Mouse (Mus musculus) spleen, adult 2 months (tissue): Measurements from ENCODE around the gene Nup62. TPM values are rescaled to one million over a fixed set of nuclear protein-coding genes. Genes with fewer than 3 reads are reported as not detected.

Experiments
- DNase-seq, 2 experiments: peaks; one replicate each; pipeline versions ENCODE4 v3.0.0 to v3.0.0-alpha.2; 2012 to 2021; ENCODE audit warnings: low spot score in 2 of 2, low read depth in 1 of 2
- H3K27ac ChIP-seq: fragments of 200-500 bp; 2 replicates; pipeline ENCODE4 v1.5.1; 2012; ENCODE audit warnings: low read length, inconsistent platforms; ENCODE audit not compliant: insufficient read depth
- H3K27me3 ChIP-seq: fragments of 200-500 bp; 2 replicates; pipeline ENCODE4 v1.6.1; 2012; ENCODE audit warnings: mild to moderate bottlenecking, moderate library complexity, low read length, inconsistent platforms; ENCODE audit not compliant: control insufficient read depth, insufficient read depth
- H3K36me3 ChIP-seq: fragments of 200-500 bp; 2 replicates; pipeline ENCODE4 v1.6.1; 2012; ENCODE audit warnings: mild to moderate bottlenecking, low read length, inconsistent platforms; ENCODE audit not compliant: control insufficient read depth, insufficient read depth
- H3K4me1 ChIP-seq: fragments of 200-500 bp; 2 replicates; pipeline ENCODE4 v1.6.1; 2011; ENCODE audit warnings: inconsistent platforms; ENCODE audit not compliant: control insufficient read depth, insufficient read depth, insufficient read length
- H3K4me3 ChIP-seq: fragments of 200-500 bp; 2 replicates; pipeline ENCODE4 v1.5.1; 2011; ENCODE audit warnings: mild to moderate bottlenecking, inconsistent platforms; ENCODE audit not compliant: insufficient read depth, insufficient read length; ENCODE audit errors: extremely low read depth
- CTCF ChIP-seq: fragments of 200-500 bp; IDR thresholded peaks from 2 replicates; pipeline ENCODE4 v1.5.1; 2011; ENCODE audit warnings: mild to moderate bottlenecking, inconsistent platforms; ENCODE audit not compliant: insufficient read depth, insufficient read length, insufficient replicate concordance; ENCODE audit errors: extremely low read depth
- WGBS: fragments of 180-500 bp; shearing (Covaris S2); methylation state at CpG from one replicate; pipeline ENCODE4 v1.1.7; 2018; 5-methylcytosine and 5-hydroxymethylcytosine counted together
- polyA plus RNA-seq: library from polyadenylated mRNA; depleted of rRNA; stranded (reverse); fragments of >200 nt; gene quantifications from 2 replicates; pipeline ENCODE4 v1.2.3, GENCODE M21; 2012; rRNA removed

The Nup62 gene
- polyA plus RNA-seq, 1 experiment = 43.8 TPM

GRCm38 (mm10) chr7:44877833-44878232, 61.9 kb downstream of the Nup62 start:
- H3K4me3 ChIP-seq = no peak overlapping the region
- H3K27me3 ChIP-seq = no peaks in the 10 kb centered on the region
- 91% methylated on average over 14 of the region's 14 CpGs for WGBS
- no peak for TF ChIP-seq CTCF
- DNase-seq = no peak
- H3K36me3 ChIP-seq = peaks cover 24% of the 10 kb centered on the region
- H3K4me1 ChIP-seq = no peaks in the 10 kb centered on the region
- H3K27ac ChIP-seq = no peak overlapping the region

Other genes starting within 250 kb of the Nup62 start
- 256 and 335 TPM in 2 replicates for gene Napsa, start 243.7 kb upstream of the Nup62 start, polyA plus RNA-seq
- 3.5 and 4.2 TPM in 2 replicates for gene Kcnc3, start 225.4 kb upstream of the Nup62 start, polyA plus RNA-seq
- gene Myh14, start 145.2 kb upstream of the Nup62 start, polyA plus RNA-seq = 0.09 and 0.63 TPM in 2 replicates
- gene Izumo2, start 107.3 kb upstream of the Nup62 start, polyA plus RNA-seq = not detected in 2 replicates
- gene Vrk3, start 67.7 kb upstream of the Nup62 start, polyA plus RNA-seq = 46.4 and 52.5 TPM in 2 replicates
- gene Zfp473, start 65.0 kb upstream of the Nup62 start, polyA plus RNA-seq = 0.25 and 0.27 TPM in 2 replicates
- 175 and 251 TPM in 2 replicates for gene Il4i1, start 299 bp downstream of the Nup62 start, polyA plus RNA-seq
- 49.6 and 66.2 TPM in 2 replicates for gene Atf5, start 570 bp downstream of the Nup62 start, polyA plus RNA-seq
- gene Akt1s1, start 32.9 kb downstream of the Nup62 start, polyA plus RNA-seq = 67.8 and 105 TPM in 2 replicates
- gene Tbc1d17, start 33.0 kb downstream of the Nup62 start, polyA plus RNA-seq = 68.4 and 91.7 TPM in 2 replicates
- gene Pnkp, start 41.1 kb downstream of the Nup62 start, polyA plus RNA-seq = 67.3 and 84.9 TPM in 2 replicates
- gene Ptov1, start 53.7 kb downstream of the Nup62 start, polyA plus RNA-seq = 66.2 and 77.3 TPM in 2 replicates
- gene Med25, start 76.6 kb downstream of the Nup62 start, polyA plus RNA-seq = 113 and 136 TPM in 2 replicates
- gene Fuz, start 80.0 kb downstream of the Nup62 start, polyA plus RNA-seq = 52.8 and 54.4 TPM in 2 replicates
- gene Ap2a1, start 113.4 kb downstream of the Nup62 start, polyA plus RNA-seq = 69.9 and 91.7 TPM in 2 replicates
- gene Tsks, start 127.1 kb downstream of the Nup62 start, polyA plus RNA-seq = not detected in 2 replicates
- gene Cpt1c, start 158.8 kb downstream of the Nup62 start, polyA plus RNA-seq = 4.8 and 6.1 TPM in 2 replicates
- gene Prmt1, start 170.5 kb downstream of the Nup62 start, polyA plus RNA-seq = 109 and 112 TPM in 2 replicates
- 134 and 147 TPM in 2 replicates for gene Irf3, start 181.6 kb downstream of the Nup62 start, polyA plus RNA-seq
- 33.2 and 38.5 TPM in 2 replicates for gene Bcl2l12, start 182.6 kb downstream of the Nup62 start, polyA plus RNA-seq
- 59.0 and 65.4 TPM in 2 replicates for gene Scaf1, start 200.3 kb downstream of the Nup62 start, polyA plus RNA-seq
- 55.1 and 65.1 TPM in 2 replicates for gene Rras, start 201.9 kb downstream of the Nup62 start, polyA plus RNA-seq
- gene Prr12, start 236.8 kb downstream of the Nup62 start, polyA plus RNA-seq = 16.1 TPM in 2 replicates
- 67.9 and 95.7 TPM in 2 replicates for gene Nosip, start 246.3 kb downstream of the Nup62 start, polyA plus RNA-seq
- 19.9 and 27.6 TPM in 2 replicates for gene Prrg2, start 246.6 kb downstream of the Nup62 start, polyA plus RNA-seq